Mouse (Mus musculus): ENCODE results near the gene Pla2g7.
"Not testable (repeated sequence)": the region's sequence is repeated elsewhere in the genome, so short reads cannot be mapped to it uniquely, and the experiment has no call there.

Pla2g7 gene

GRCm38 (mm10) chr17:43567992-43568888, at the start of gene Pla2g7:
Gene Pla2g7 (plus strand): TSS chr17:43568098.
- peak; percentile 63 for DNase-seq (ENCODE audit: extremely low spot score, low spot score)

GRCm38 (mm10) chr17:43518644-43519409, 49.1 kb upstream of the Pla2g7 start:
- peak; percentile 69 for DNase-seq (ENCODE audit: extremely low spot score, low spot score)

GRCm38 (mm10) chr17:43520166-43520565, 47.7 kb upstream of the Pla2g7 start:
- DNase-seq (ENCODE audit: extremely low spot score, low spot score), result no peak

DNA sequence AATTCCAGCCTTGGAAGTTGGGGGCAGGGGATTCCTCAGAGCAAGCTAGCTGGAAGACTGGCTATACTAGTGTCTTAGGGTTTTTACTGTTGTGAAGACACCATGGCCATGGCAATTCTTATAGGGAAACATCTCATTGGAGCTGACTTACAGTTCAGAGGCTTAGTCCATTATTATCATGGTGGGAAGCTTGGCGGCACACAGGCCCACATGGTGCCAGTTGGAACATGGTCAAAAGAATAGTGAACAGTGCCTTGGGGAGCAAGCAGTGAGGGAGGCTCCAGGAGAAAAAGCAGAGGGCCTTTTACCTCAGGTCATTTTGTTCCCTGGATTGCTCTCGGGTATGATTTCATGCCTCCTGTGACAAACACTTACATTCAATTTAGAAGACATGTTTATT, 37.4 kb upstream of the Pla2g7 start:
- no peak for DNase-seq (ENCODE audit: extremely low spot score, low spot score)

DNA sequence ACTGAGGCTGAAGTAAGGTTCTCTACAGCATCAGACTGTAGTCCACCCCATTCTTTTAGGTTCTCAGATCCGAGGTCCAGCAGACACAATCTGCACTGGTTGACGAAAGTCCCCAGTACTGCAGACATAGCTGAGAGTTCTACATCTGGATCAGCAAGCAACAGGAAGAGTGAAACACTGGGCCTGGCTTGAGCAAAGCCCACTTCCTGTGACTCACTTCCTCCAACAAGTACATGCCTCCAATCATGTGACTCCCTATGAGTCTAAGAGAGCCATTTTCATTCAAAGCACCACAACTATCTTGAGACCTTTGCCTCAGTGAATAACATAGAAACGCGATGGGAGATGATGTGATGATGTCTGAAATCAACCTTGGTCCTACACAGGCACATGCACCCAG, 36.7 kb upstream of the Pla2g7 start:
- DNase-seq (ENCODE audit: extremely low spot score, low spot score), result no peak

DNA sequence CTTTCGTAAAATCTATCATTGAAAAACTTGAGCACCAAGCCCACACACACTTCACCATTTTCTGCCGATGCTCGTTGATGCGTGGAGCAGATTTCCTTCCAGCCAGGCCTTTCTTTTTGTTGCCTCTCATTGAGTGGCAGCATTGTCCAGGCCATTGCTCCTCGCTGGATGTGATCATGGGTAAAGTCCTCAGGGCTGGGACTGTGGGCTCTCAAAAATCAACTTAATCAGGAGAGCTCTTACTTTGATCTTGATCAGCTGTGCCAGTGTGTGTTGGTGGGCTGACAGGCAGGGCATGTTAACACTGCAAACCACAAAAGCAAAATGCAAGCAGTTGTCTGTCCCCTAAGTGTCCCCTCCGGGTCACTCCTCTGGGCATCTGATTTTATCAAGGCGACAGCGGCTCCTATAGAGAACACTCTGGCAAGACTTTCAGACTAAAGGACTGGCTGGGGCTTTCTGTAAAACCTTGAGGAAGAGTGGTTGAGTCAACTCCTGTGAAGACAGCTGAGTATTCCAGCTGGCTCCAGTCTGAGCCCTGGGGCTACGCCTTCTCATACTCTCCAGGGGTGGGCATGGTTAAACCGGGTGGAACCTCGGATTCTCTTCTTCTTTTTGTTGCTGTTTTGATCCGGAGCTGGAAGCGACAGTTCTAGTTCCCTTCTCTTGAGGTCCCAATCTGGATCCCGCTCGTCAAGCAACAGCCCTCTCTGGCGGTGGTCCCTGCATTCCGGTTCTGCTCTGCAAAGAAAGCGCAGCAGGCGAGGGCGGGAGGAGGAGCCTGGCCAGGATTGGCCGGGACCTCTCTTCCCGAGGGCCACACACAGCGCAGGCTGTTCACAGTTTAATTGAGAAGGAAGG, 33.3 kb upstream of the Pla2g7 start:
- peak; percentile 76 for DNase-seq (ENCODE audit: extremely low spot score, low spot score)

DNA sequence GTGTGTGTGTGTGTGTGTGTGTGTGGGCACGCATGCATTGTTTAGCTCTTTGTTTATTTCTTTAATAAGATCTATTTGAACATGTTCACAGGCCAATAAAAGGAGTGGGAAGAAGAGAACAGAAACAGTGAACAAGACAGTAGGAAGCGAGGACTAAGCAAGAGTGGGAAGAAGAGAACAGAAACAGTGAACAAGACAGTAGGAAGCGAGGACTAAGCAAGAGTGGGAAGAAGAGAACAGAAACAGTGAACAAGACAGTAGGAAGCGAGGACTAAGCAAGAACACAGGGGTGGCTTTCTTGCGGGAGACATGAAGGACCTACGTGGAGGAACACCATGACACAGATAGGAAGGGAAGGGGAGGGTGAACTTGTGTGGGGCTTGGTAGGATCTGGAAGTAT, 31.1 kb upstream of the Pla2g7 start:
- DNase-seq (ENCODE audit: extremely low spot score, low spot score), result not testable (repeated sequence)

DNA sequence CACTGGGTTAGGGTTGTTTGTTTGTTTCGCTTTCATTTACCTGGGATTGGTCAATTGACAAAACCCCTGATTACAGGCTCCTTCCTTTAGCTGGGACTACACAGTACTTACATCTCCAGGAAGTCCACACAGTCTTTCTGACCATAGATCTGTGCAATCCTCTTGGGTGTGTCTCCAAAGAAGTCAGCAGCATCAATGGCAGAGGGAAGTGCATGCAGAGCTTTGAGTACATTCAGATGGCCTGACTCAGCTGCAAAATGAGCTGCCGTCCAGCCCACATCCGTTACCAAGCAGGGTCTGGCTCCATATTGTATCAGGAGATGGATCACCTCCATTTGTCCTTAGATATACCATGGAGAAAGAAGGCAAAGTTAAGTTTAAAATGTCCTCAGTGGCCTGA, 29.1 kb upstream of the Pla2g7 start:
- no peak for DNase-seq (ENCODE audit: extremely low spot score, low spot score)

- DNase-seq (ENCODE audit: extremely low spot score, low spot score), result no peak
These were observed 24.4 kb upstream of the Pla2g7 start, which contains the start of gene Ankrd66 for GRCm38 (mm10) chr17:43543539-43543938. Gene Ankrd66 (minus strand): TSS chr17:43543639.

DNA sequence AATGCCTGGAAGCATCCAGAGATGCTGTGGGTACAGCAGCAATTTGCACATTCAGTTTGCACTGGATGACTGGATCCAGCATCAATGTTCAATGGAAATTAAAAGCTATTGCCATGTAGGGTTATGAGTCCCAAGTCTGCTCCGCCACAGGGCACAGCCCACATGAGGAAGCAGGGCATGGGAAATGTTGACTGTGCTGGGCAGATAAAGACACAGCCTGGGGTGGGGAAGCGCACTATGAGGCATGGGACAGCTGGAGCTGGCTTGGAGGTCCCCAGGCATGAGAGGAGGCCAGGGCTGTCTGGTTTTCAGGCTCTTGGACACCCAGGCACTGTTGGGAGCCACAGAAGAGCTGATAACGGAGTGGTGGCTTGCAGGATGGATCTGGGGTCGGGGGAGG, 23.9 kb upstream of the Pla2g7 start:
- DNase-seq (ENCODE audit: extremely low spot score, low spot score), result no peak

- peak; percentile 27 for DNase-seq (ENCODE audit: extremely low spot score, low spot score)
These were observed 16.7 kb upstream of the Pla2g7 start for GRCm38 (mm10) chr17:43551122-43551630.

DNA sequence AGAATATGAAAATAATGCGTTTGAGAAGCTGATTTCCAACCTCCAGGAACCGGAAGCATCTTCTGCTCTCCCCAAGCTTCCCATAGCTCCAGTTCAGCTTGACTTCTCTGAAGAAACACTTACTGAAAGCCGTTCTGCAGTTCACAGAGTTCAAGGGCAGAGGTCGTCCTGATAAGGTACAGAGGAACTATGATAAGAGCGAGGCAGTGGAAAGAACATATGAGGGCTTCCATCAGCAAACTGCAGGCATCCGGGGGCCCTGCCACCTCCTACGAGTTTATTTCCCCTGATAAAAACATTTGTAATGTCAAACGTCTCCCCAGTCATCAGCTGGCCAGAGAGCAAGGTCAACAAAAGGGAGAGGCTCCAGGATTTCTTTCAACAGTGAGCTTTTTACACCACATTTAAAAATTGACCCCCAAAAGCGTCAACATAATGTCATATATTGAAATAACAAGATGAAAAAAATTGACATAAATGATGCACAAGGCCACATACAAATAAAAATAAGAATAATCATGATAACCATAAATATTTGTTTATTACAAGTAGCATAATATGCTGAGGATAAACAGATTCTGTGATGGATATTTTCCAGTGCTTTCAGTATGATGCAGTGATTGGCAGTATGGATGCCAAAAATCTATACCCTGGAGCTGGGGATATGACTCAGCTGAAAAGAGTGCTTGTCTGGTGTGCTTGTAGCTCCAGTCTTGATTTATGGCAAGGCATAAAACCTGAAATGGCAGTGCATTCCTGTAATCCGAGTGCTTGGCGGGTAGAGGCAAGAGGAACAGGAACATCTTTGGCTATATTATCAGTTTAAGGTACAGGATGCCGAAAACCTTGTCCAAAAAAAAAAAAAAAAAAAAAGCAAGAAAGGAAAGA, 13.1 kb upstream of the Pla2g7 start:
- no peak for DNase-seq (ENCODE audit: extremely low spot score, low spot score)

DNA sequence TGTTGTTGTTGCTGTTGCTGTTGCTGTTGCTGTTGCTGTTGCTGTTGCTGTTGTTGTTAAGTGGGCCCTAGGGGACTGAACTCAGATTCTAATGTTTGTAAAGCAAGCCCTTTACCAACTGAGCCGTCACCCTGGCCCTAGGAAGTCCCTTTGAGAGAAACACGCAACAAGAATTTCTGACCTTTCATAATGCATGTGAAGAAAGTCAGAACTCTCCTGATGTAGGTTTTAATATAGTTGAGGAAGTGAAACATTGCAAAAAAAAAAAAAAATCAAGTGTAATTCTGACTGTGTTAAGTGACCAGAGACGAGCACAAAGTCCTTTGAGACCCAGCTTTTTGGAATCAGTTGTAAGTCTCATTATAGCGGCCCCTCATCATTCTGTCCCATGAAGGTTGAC, 10.8 kb upstream of the Pla2g7 start:
- DNase-seq (ENCODE audit: extremely low spot score, low spot score), result no peak

GRCm38 (mm10) chr17:43557541-43558090, 10.3 kb upstream of the Pla2g7 start:
- no peak for DNase-seq (ENCODE audit: extremely low spot score, low spot score)

- DNase-seq (ENCODE audit: extremely low spot score, low spot score), result no peak
These were observed 9.2 kb upstream of the Pla2g7 start for GRCm38 (mm10) chr17:43558678-43559077.

GRCm38 (mm10) chr17:43563192-43563987, 4.5 kb upstream of the Pla2g7 start:
- no peak for DNase-seq (ENCODE audit: extremely low spot score, low spot score)

DNA sequence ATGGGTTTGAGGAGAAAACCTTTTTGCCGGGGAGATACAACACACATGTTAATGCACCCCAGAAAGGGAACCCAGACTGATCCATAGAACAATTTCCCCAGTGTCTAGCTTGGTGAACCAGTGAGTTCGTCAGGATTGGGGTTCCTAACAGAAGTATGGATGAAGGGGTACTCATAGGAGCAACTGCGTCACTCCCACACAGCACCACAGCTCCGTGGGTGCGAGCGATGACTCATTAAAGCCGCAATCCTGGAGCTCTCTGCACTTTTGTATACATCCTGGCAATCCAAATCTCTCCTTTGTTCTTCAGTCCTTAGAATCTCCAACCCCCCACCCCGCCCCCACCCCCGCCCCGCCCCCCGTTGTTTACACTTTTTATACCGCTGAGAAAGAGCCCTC, 306 bp upstream of the Pla2g7 start:
- no peak for DNase-seq (ENCODE audit: extremely low spot score, low spot score)

DNA sequence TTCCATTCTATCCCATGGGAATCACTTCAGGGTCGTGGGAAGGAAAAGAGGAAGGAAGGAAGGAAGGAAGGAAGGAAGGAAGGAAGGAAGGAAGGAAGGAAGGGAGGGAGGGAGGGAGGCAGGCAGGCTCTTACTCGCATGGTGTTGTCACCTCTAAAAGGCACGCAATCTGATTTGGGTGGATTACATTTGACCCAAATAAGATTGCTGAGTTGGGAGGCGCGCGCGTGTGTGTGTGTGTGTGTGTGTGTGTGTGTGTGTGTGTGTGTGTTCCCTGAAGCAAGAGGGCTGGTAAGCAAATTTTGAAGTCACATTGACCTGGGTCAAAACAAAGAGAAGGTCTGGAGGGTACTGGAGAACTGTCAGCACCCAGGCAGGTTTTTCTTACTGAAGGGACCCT, 1.4 kb downstream of the Pla2g7 start:
- no peak for DNase-seq (ENCODE audit: extremely low spot score, low spot score)

- DNase-seq (ENCODE audit: extremely low spot score, low spot score), result no peak
These were observed 5.8 kb downstream of the Pla2g7 start for GRCm38 (mm10) chr17:43573624-43574073.

All from neural tube, embryonic 10.5 days (tissue).